Mouse (Mus musculus): ENCODE results near the gene Rxrb.

- TF ChIP-seq CTCF (IDR thresholded peaks at IDR 0.05; ENCODE audit: borderline replicate concordance, insufficient read depth, low read length) (no peak), POLR2A (IDR thresholded peaks at IDR 0.05; ENCODE audit: low read depth, low read length) (no peak)
Observed at GRCm38 (mm10) chr17:34045941-34046340, 14.3 kb downstream of the Rxrb start.
